Mouse (Mus musculus) adrenal gland, postnatal 25 days (tissue): Measurements from ENCODE around the gene Acy3. TPM values are rescaled to one million over a fixed set of nuclear protein-coding genes. Genes with fewer than 3 reads are reported as not detected.
"Not testable (repeated sequence)": the region's sequence is repeated elsewhere in the genome, so short reads cannot be mapped to it uniquely, and the experiment has no call there.

Source experiments
- DNase-seq: peaks from one replicate; pipeline ENCODE4 v3.0.0; 2021; ENCODE audit warnings: mixed read lengths
- total RNA-seq: library from RNA; stranded (reverse); gene quantifications from 2 replicates; pipeline ENCODE4 v1.2.3, GENCODE M21; 2021

Gene Acy3
- total RNA-seq, 1 experiment from 2014 or later = 27.6 TPM

DNA sequence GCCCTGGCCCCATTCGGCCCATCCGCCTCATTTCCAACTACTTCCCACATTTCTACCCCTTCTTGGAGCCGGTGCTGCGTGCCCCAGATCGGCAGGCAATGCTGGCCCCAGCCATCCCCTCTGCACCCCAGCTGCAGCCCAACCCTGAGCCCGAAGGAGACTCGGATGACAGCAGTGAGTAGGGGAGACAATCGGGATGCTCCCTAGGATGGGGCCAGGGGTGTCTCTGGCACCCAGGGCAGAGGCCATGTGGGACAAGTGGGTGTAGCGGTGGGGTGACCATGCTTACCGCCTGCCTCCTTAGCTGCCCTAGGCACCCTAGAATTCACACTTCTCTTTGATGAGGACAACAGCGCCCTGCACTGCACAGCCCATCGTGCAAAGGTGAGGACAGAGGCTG is 17.3 kb downstream of the Acy3 start:
- no peak for DNase-seq

DNA sequence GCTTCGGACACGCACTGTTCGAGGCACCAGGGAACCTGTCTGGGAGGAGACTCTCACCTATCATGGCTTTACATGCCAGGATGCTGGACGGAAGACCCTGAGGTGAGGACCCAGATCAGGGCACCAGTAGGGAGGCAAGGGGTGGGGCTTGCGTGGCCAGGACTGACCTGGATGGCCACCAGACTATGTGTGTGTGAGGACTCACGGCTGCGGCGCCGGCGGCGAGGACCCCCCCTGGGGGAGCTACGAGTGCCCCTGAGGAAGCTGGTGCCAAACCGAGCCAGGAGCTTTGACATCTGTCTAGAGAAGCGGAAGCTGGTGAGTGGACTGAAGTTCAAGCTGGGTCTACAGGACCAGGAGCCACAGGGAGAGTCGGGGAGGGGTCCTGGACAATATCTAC is 18.0 kb downstream of the Acy3 start:
- no peak for DNase-seq

DNA sequence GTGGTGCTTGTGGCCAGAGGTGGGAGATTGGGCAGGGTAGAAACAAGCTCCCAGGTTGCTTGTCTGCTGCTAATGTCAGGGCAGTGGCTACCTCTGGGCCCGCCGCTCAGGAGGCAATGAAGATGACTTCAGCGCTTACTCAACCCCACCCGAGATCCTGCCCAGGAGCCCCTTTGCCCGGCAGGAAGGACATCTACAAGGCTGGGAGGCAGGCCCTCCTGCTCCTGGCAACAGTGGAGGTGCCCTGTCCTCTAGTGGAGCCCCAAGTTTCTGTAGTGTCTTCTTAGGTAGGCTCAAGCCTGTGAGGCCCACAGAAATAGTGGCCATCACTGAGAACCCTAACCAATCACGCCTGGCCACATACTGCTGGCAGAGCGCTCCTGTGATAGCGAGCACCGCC is 18.7 kb downstream of the Acy3 start:
- DNase-seq = no peak

- DNase-seq = no peak
These were observed 19.6 kb downstream of the Acy3 start for GRCm38 (mm10) chr19:4005971-4006370.

DNA sequence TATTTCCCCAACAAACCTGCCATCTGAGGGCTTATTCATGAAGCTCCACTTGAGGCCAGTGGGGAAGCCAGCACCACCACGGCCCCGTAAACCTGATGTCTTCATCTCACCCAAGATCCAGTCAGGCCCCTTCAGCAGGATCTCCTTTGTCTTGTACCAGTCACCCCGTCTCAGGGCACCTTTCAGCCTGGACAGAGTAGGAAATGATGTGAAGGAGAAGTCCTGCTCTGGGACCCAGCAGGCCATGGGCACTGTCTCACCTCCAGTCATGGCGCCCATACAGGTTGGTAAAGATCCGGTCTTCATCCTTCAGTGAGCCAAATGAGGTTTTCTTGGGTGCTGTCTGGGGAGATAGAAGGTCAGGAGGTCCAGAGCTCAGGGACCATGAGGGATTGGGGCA is 24.7 kb downstream of the Acy3 start:
- no peak for DNase-seq

GRCm38 (mm10) chr19:4012432-4013022 is 26.2 kb downstream of the Acy3 start, which contains the start of gene Ndufv1:
Ndufv1 (minus strand) TSS chr19:4012806.
- DNase-seq = peak; percentile 90

DNA sequence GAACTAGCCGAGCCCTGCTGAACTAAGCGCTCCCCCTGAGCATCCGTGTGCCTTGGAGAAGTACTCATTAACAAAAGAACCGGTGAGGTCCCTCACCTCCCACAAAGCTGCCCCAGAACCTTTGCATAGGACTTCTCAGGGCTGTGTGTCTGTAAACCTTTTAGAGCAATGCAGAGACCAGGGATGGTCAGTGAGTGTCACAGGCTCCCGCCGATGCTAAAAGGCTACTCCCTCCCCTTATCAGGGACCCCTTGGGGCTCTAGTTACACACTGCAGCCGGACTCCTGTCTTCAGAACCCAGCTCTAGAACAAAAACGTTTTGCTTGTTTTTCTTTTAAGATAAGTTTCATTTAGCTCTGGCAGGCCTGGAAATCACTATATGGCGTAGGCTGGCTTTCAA is 26.7 kb downstream of the Acy3 start:
- DNase-seq = no peak

DNA sequence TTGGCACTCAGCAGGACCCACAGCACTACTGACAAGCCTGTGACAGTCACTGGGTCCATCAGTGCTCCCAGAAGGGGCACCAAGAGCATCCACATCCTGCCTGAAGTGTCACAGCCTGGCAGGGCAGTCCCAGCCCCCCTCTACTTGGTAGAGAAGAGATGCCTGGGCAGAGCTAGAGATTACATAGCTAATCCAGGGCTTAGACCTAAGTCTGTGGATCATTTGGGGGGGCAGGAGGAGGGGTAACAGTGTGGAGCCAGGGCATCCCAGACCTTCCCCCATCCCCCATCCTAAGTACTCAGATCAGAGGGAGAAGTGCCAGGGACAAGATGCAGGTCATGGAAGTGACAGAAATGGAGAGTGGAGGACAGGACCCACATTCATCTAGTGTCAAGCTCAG is 28.4 kb downstream of the Acy3 start:
- DNase-seq = no peak

GRCm38 (mm10) chr19:4015635-4016034 is 29.3 kb downstream of the Acy3 start:
- no peak for DNase-seq

DNA sequence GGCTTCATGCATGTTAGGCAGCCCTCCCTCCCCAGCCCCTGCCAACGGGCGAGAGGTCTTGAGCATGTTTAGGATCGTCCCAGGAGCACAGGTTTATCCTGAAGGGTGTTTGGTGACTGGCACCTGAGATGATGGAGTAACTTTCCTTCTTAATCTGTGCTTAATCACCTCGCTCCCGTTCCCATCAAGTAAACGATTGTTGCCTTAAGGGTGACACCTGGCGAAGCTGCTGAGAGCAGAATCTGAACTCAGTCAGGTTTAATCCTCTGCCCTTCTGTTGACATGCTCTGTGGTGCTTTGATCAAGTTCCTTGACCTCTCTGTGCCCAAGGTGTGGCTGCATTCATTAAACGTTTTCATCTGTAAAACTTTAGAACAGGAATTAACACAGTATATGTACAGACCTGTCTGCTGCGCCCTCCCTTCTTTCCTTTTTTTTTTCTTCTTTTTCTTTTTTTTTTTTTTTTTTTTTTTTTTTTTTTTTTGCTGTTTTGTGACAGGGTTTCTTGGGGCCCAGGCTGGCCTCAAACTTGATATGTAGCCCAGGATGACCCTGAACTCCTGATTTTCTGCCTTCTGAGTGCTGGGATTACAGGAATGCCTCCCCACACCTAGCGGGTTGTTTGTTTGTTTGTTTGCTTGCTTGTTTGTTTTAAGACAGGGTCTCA is 31.7 kb downstream of the Acy3 start:
- DNase-seq = no peak

GRCm38 (mm10) chr19:4018743-4019583 is 32.6 kb downstream of the Acy3 start:
- peak; percentile 71 for DNase-seq

GRCm38 (mm10) chr19:4023185-4023584 is 36.8 kb downstream of the Acy3 start:
- no peak for DNase-seq

- DNase-seq = no peak
These were observed 41.2 kb downstream of the Acy3 start for GRCm38 (mm10) chr19:4027576-4027975.

DNA sequence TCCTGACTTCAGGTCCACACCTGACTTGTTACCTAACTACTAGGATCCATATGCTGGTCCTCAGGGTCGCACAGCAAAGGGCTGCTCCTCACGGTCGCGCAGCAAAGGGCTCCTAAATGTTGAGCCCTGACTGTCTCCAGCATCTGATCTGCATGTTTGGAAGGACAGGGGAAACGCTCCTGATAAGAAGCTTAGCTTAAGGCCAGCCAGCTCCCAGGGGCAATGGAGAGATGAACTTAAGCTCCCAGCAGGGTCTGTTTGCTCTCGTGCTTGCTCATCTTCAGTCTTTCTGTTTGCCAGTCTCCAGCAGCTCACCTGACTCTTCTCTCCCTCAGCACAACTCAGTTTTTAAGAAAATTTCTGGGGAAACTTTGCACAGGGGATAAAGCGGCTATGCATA is 46.3 kb downstream of the Acy3 start:
- DNase-seq = no peak

DNA sequence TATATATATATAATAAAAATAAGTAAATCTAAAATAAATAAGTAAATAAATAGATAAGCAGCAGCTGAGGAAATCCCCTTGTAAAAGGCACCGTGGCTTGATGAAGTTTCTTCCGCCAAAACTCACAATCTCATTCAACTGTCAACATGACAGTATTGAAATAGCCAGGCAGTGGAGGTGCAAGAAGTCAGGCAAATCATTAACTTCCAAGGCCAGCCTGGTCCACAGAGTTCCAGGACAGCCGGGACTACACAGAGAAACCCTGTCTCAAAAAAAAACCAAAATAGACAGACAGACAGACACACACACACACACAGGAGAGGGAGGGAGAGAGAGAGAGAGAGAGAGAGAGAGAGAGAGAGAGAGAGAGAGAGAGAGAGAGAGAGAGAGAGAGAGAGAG is 46.9 kb downstream of the Acy3 start:
- no peak for DNase-seq

- no peak for DNase-seq
These were observed 47.4 kb downstream of the Acy3 start for GRCm38 (mm10) chr19:4033742-4034141.

DNA sequence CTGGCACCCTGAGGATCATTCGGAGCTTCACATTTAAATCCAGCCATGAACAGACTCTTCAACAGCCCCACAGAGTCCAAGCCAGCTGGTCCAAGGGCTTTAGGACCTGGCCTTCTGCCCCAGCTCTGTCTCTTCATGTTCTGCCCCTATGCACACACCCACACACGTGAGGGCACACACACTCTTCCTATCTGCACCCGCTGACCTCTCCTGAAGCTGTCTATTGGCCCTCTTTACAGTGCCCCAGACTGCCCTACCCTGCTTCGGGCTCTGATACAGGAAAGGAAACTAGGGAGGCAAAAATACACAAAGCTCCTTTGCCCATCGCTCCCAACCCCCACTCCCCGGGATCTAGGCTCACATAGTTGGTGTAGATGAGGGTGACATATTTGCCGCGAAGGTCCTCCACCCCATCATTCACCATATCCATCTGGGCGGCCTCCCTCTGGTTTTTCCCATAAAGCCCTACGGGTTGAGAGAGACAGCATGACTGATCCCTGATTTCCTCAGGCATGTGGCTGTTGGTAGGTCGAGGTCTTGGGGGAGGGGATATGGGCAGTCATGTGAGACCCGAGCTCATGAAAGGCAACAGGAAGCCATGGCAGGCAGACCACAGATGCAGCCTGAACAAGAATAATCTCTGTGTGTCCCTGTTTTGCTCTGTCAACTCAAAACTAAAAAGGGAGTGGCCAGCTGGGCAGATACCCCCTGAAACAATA is 50.1 kb downstream of the Acy3 start:
- DNase-seq = no peak

DNA sequence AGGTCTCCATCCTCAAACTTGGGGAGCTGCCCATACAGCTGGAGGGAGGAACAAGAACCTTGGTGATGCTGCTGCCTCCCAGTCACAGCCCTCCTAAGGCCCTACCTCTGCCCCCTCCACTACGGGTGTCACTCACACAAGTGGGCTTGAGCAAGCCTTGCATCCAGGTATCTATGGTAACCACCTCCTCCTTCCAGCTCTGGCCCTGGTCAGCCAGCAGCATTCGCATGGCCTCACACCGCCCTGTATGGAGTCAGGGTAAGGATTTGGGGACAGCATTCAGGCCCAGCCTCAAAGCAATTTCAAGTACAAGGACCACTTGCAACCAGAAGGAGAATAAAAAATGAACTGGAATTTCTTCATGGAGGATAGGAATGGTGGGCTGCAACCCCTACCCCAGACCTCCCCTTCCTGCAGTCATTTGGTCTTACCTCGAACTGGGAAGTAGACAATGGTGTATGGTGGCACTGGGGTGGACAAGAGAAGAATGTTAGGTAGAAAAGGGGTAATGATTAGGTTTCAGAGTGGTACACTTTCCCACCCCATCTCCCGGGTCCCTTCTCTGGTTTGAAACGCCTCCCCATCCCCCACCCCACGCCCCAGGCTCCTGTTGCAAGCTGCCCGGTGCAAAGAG is 50.9 kb downstream of the Acy3 start:
- not testable (repeated sequence) for DNase-seq

DNA sequence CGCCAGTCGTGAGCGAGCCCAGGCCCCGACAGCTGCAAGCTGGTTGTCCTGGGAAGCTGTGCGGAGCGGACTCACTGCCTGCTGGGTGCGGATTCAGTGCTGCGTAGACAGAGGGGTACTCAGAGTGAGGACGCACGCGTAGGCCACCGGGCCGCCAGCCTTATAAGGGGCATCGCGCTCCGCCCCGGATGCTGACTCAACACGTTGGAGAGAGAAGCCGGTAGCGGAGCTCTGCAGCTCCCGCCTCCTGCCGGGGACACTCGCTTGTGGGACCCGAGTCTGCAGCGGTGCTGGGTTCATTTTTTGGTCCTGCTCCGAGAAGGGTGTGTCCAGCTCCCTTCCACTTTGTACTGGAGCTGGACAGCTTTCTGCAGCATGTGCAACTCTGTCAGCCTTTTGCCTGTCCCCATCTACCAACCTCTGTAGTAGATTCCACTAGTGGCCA is 51.4 kb downstream of the Acy3 start, which contains the start of gene Gstp1:
Gene Gstp1, minus strand, starts transcription at position 198 of the 445 bp plus-strand sequence.
- peak; percentile 90 for DNase-seq
